Mouse (Mus musculus) spleen, postnatal 14 days (tissue): ENCODE results near the gene Atxn7l3.
A peak's percentile ranks its signal among the peaks of the same experiment; 100 is the strongest.

Source experiments
- DNase-seq, 2 experiments: peaks; one replicate each; pipeline ENCODE4 v3.0.0; 2021 to 2022; ENCODE audit warnings: low spot score in 2 of 2

The Atxn7l3 gene

DNA sequence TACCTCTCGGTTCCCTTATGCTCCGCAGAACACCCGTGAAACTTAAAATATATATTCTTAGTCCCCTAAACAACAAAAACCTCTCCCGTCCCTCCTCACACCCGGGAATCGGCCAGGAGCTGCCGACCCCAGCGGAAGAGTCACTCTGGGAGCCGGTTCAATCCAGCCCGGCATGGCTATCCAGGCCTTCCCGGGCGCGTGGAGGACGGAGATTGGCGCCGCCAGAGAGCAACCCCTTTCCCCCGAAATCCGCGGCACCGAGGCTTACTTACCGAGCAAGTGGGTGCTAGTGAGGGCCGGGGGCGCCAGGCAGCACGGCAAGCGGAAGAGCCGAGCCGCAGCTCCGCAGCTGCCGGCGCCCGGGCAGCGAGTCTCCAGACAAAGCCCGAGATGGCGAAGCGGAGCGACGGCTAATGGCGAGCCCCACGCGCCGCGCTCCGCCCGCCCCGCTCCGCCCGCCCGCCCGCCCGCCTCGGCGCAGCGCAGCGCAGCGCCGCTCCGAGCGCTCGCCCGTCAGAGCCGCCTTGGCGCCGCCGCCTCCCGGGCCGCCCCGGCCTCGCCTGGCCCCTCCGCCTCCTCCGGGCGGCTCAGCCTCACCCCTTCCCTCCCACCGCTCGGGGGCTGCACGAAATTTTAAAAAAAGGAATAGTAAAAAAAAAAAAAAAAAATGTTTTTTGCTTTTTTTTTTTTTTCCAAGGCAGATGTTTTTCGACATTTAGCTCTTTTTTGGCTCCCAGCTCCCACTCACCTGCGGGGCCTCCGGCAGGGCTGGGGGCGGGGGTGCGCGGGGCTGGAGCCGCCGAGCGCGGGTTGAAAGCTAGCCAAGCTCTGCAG, 22.4 kb upstream of the Atxn7l3 start:
- peak in 1 of 2 experiments; percentile 59 for DNase-seq

DNA sequence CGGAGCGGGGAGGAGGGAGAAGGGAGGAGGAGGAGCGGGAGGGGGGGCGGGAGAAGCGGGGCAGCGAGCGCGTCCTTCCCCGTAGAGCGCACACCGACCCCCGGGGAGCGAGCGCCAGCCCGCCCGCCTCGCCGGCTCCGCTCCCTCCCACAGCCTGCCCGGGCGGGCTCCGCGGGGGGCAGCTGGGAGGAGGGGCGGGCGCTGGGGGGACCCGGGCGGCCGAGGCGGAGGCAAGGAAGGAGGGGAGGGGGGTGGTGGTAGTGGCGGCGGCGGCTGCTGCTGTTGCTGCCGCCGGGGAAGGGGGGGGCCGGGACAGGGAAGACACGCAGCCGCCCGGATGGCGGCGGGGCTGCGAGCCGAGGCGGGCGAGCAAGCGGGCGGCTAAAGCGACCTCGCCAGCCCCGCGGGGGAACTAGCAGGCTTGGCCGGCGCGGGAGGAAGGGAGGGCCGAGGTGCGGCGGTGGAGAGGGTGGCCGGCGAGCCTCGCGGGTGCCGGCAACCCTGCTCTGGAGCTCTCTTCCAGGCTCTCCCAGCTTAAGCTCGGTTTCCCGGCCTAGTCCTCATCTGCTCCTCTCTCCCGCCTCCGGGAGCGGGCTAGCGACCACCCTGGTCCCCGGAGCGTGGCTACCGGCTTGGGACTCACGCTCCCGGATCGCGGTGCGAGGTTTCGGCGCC, 21.6 kb upstream of the Atxn7l3 start:
- DNase-seq: peak; percentile 54 to 63

- DNase-seq: peak; percentile 49 to 66
Measured at GRCm38 (mm10) chr11:102317298-102317900, 21.0 kb upstream of the Atxn7l3 start.

- DNase-seq: peak; percentile 87 to 88
Measured at GRCm38 (mm10) chr11:102316572-102317297, 20.3 kb upstream of the Atxn7l3 start.

DNA sequence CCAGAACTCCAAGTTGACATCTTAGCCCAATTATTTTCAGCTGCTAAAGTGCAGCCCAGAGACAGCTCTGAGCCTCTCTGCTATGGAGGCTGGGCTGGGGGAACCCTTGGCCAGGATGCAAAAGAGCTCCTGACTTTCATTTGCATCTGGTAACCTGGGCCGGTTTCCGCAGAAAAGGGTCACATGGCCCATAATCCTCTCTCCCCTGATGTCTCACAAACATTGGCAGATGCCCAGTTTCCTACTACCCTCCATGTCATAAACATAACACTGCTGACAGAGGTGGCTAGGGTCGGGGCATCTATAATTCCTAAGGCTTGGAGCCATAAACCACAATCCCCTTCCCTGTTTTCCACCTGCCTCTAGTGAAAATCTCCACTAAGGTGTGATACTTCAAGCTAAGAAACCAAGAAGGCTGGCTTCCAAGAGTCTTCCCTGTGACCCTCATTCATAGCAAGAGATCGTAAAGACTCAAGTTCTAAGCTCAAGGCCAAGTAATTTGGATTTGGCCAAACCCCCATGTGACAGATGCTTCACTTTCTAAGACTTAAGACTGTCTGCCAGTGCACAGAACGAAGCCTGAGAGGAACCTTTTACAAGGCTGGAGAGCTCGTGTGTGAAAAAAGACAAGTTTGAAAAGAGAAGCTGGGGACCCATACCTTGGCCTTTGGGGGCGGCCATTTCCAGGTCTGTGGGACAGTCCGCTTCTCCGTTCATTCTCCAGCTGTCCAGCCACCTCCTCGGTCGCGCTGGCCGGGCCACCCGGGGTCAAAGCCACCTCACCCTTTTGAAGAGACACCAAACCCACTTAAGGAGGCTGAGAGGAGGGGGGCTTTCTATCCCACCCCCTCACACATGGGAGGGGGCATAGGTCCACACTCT, 19.5 kb upstream of the Atxn7l3 start:
- DNase-seq: no peak

DNA sequence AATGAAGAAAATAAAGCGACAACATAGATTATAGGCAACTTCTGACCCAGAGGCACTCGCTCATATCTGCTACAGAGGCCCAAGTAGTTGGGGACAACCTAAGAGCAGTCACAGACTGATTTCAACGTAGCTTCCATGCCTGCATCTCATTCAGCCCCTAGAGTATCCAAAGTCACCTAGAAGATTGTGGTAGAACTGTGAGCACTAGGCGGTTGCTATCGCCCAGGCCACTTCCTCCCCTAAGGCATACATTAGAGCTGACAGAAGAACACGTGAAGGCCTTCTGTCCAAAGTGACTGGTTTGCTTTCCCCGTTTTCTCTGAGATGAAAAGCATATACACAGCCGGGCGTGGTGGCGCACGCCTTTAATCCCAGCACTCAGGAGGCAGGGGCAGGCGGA, 17.9 kb upstream of the Atxn7l3 start:
- no peak for DNase-seq

DNA sequence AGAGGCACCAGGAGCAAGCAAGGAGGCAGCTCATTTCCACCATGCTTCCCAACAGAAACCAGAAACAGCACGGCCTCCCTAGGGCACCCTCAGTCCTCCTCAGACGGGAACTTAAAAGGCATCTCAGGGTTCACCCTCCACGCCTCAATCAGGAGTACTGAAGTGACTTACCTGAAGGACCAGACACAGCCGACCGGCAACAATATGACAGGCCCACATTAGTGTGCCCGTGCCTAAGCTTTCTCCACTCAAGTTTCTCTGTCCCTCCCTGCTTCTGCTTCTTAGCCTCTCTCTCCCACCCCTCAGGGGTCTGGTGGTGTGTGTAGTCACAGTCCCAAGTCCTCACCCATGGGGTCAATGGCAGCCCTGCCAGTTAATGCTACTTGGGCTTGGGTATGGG, 16.2 kb upstream of the Atxn7l3 start:
- DNase-seq: no peak

GRCm38 (mm10) chr11:102311966-102312365, 15.5 kb upstream of the Atxn7l3 start:
- no peak for DNase-seq

- no peak for DNase-seq
Measured at GRCm38 (mm10) chr11:102310768-102311695, 14.6 kb upstream of the Atxn7l3 start.

DNA sequence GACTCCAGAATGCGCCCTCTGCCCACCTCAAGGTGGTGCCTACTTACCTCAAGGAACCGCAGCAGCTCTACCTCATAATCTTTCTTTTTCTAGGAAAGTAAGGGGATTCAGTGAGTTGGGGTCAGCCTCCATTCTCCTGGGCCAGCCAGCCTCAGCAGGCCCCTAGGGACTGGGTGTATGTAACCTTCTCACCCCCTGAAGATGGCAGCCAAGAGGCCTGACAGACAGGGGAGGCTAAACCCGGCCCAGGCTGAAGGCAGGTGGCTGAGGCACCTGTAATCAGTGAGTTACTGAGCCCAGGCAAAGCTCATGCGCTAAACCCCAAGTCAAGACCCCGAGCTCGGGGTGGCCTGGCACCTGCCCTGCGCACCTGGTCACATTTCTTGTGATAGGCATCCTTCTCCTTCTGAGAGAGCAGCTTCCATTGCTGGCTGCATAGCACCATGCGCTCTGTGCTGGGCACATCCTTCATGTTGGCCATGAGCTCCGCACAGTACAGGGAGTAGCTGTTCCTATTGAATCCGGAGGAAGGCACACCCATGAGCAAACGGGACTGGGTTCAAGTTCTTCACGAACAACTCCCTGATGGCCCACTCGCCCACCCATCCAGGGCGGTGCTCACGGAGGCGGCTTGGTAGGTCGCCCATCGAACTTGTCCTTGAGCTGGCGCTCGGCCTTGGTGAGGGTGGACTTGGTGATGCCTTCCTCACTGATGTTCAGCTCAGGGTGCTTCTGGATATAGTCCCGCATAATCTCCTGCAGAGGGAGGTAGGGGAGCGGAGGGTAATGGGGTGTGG, 13.6 kb upstream of the Atxn7l3 start:
- no peak for DNase-seq

DNA sequence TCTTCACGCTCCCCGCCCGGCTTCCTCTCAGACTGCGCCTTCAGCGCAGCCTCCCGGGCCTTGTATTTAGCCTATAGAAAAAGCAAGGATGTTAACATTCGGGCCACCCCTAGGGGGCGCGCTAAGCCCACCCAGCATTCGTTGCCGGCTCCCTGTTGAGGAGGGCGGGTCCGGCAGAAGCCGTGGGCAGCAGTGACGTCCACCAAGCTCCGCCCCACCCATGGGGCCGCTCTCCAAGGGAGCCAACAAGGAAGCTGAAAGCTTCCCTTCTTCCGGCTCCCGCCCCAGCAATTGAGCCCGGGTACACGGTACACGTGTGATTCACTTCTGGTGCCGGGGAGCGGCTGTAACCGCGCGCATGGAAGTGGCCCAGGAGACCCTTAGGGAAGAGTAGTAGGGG, 12.5 kb upstream of the Atxn7l3 start:
- DNase-seq: peak; percentile 97

DNA sequence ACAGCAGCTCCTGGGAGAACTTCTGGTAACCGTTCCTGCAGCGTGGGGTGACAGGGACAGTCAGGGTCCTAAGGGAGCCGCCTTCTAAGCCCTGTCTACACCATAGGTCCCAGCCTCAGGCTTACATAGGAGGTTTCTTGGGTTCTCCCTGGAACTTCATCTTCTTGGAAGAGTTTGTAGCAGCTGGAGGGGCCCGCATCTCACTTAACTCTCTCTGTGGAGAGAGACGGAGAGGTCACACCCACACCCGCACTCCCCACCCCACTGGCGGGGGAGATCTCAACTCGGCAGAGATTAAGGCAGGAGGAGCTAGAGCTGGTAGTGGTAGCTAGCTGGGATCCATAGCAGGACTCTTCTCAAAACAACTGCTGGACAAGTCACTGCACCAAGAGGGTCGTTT, 11.7 kb upstream of the Atxn7l3 start:
- DNase-seq: no peak

DNA sequence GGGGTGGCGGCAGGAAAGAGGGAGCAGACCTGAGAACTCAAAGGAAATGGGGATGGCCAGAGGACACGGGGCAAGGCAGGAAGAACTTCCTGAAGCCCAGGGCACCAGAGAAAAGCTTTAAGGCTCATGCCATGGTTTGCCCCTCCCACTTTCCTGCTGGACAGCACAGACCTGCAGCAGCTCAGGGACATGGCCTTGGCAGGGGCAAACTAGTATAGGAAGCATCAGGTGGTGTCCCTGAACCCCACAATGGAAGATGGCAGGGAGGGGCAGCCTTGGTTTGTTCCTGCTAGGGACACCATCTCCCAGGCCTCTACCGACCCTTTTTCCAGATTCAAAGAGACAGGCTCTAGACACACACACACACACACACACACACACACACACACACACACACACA, 8.9 kb upstream of the Atxn7l3 start:
- no peak for DNase-seq

DNA sequence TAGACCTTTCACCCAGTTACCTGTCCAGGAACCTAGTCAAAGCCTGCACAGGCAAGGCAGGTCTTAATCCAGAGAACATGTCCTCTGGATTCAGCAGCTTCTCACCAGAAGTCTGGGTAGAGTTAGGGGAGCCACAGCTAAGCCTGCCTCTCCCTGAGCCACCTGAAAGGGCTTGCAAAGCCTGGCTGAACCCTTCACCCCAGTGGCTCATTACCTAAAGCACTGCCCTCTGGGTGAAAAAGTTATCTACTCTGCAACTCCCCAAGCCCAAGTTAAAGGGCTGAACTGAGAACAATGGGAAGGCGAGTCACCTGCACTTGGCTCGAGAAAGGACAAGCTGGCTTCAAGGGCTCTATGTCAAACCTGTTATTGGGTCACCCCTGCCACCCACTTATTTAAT, 7.7 kb upstream of the Atxn7l3 start:
- DNase-seq: no peak

DNA sequence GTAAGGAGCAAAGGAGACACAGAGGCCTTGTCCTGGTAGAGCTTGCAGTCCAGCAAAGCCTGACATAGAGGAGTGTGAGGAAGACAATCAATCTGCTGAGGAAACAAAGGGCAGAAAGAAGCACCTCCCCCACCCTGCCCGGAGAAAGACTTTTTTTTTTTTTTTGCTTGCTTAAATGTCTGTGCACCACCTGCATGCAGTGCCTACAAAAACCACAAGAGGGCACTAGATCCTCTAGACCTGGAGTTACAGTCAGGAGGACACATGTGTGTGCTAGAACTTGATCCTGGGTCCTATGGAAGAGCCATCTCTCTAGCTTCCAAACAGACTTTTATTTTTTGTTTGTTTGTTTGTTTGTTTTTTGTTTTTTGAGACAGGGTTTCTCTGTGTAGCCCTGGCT, 3.4 kb upstream of the Atxn7l3 start:
- peak; percentile 47 to 76 for DNase-seq

DNA sequence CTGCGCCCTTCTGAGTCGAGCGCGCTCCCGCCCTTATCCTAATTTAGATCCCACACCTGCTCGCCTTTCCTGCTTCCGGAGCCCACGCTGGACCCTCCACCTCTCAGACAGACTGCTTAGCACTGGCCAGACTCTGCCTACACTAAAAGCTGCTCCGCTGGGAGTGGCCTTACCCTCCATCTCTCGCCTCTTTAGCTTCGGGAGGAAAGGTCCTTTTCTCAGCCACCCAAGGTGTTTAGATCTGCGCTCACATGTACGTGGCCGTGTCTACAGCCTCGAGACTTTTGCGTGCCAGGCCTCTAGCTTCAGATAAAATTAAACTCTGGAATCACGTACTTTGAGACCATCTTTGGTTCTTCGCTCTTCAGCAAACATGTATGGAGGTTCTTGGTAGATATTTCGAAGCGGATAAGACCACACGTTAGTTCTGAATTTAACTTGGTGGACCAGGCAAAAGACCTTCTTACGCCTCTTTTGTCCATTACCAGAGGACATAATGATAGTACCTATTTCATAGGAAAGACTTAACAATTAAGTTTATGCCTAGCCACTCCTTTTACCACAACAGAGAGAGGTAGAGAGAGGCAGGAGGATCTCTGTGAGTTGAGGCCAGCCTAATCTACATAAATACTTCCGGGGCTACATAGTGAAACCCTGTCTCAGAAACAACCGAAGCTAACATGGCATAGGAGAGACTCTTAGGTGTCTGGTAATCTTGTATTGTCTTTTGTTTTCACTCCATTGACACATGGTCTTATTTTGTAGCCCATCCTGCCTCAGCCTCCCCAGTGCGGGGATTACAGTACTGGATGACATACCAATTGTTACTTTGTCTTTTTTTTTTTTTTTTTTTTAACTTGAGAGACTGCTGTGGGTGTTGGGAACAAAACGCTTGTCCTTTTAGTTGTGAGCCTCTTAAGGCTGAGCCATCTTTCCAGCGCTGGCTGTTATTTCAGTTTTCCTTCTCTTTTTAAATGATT, 1.4 kb upstream of the Atxn7l3 start:
- no peak for DNase-seq

- peak in 1 of 2 experiments; percentile 35 for DNase-seq
Measured at GRCm38 (mm10) chr11:102295598-102296471, 596 bp downstream of the Atxn7l3 start.
